Mouse (Mus musculus): ENCODE measurements around the gene Mycbp2. TPM values are rescaled to one million over a fixed set of nuclear protein-coding genes. Genes with fewer than 3 reads are reported as not detected.
A peak's percentile ranks its signal among the peaks of the same experiment; 100 is the strongest.

Gene Mycbp2
- total and polyA plus RNA-seq, 2 experiments from 2014 or later: 49.3 to 113 TPM

GRCm38 (mm10) chr14:103088624-103089023 lies 258.0 kb downstream of the Mycbp2 start:
- peaks cover 58% of the 10 kb centered on the region for H3K36me3 ChIP-seq (ENCODE audit: insufficient read depth)
- no peak for ATAC-seq
- WGBS: 66% methylated on average over 6 of the region's 6 CpGs

GRCm38 (mm10) chr14:103087846-103088245 lies 258.8 kb downstream of the Mycbp2 start:
- ATAC-seq (no peak), DNase-seq (no peak)
- no peak overlapping the region for H3K4me2 ChIP-seq (ENCODE audit: low read depth)
- no peaks in the 10 kb centered on the region for H3K27me3 ChIP-seq (ENCODE audit: insufficient read depth, low read length)
- no peak overlapping the region for H3K27ac ChIP-seq (ENCODE audit: low read depth, low read length)
- H3K9me3 ChIP-seq (ENCODE audit: low read length): no peaks in the 10 kb centered on the region
- no peak for TF ChIP-seq CTCF (IDR thresholded peaks at IDR 0.05; ENCODE audit: low read depth)
- 93% methylated on average over 5 of the region's 5 CpGs for WGBS
- no peaks in the 10 kb centered on the region for H3K4me1 ChIP-seq (ENCODE audit: insufficient read depth)
- H3K4me3 ChIP-seq (ENCODE audit: low read depth, low read length): no peak overlapping the region
- peaks cover 59% of the 10 kb centered on the region for H3K36me3 ChIP-seq (ENCODE audit: insufficient read depth)
- no peak overlapping the region for H3K9ac ChIP-seq

More at GRCm38 (mm10) chr14:103088624-103089023, 258.0 kb downstream of the Mycbp2 start:
- Histone ChIP-seq H3K4me3 (ENCODE audit: low read depth, low read length) (no peak overlapping the region), H3K9me3 (ENCODE audit: low read length) (no peaks in the 10 kb centered on the region), H3K27me3 (ENCODE audit: insufficient read depth, low read length) (no peaks in the 10 kb centered on the region), H3K27ac (ENCODE audit: low read depth, low read length) (no peak overlapping the region), H3K4me2 (ENCODE audit: low read depth) (no peak overlapping the region), H3K4me1 (ENCODE audit: insufficient read depth) (no peaks in the 10 kb centered on the region), H3K9ac (no peak overlapping the region)
- peak; percentile 51 for DNase-seq
- peak; percentile 75 for TF ChIP-seq CTCF (IDR thresholded peaks at IDR 0.05; ENCODE audit: low read depth)

DNA sequence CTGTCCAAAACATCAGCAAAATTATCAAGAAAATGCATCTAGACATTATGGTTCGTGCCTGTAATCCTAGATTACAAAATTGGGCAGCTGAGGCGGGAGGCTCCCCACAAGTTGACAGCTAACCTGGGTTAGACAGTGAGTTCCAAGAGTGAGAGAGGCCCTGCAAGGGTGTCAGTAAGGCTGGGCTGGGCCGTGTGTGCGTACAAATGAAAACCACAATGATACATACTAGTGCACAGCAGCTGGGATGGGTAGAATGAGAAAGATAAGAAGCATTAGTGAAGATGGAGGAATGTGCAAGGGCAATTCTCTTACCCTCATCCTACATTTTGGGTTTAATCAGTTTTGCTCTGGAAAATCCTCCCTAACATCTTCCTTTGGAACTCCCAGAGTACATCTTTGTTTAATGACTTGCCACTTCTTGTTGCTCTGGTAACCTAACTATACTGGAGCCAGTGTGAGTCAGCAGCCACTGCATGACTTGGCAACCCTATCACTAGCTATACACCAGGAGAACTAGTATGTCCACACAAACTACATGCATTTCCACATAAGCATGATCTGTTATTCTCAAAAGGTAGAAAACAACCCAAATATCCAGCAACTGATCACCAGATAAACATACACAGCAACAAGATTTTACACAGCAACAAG lies 259.8 kb downstream of the Mycbp2 start:
- TF ChIP-seq CTCF (IDR thresholded peaks at IDR 0.05; ENCODE audit: low read depth): no peak

GRCm38 (mm10) chr14:103085840-103086533 lies 260.6 kb downstream of the Mycbp2 start:
- H3K9ac ChIP-seq: no peak overlapping the region
- H3K27me3 ChIP-seq (ENCODE audit: insufficient read depth, low read length): no peaks in the 10 kb centered on the region
- no peak for ATAC-seq
- no peak for DNase-seq
- no peak overlapping the region for H3K4me2 ChIP-seq (ENCODE audit: low read depth)
- H3K9me3 ChIP-seq (ENCODE audit: low read length): no peaks in the 10 kb centered on the region
- H3K4me3 ChIP-seq (ENCODE audit: low read depth, low read length): no peak overlapping the region
- peaks cover 53% of the 10 kb centered on the region for H3K36me3 ChIP-seq (ENCODE audit: insufficient read depth)
- H3K27ac ChIP-seq (ENCODE audit: low read depth, low read length): no peak overlapping the region
- no peak for TF ChIP-seq CTCF (IDR thresholded peaks at IDR 0.05; ENCODE audit: low read depth)
- no peaks in the 10 kb centered on the region for H3K4me1 ChIP-seq (ENCODE audit: insufficient read depth)
- 74% methylated on average over 1 of the region's 1 CpGs for WGBS

More for the DNA sequence above, 259.8 kb downstream of the Mycbp2 start:
- H3K27me3 ChIP-seq (ENCODE audit: insufficient read depth, low read length): no peaks in the 10 kb centered on the region
- H3K9ac ChIP-seq: no peak overlapping the region
- WGBS: 93% methylated on average over 4 of the region's 4 CpGs
- H3K36me3 ChIP-seq (ENCODE audit: insufficient read depth): peaks cover 60% of the 10 kb centered on the region
- no peak overlapping the region for H3K27ac ChIP-seq (ENCODE audit: low read depth, low read length)
- DNase-seq (no peak), ATAC-seq (no peak)
- no peaks in the 10 kb centered on the region for H3K4me1 ChIP-seq (ENCODE audit: insufficient read depth)
- H3K4me2 ChIP-seq (ENCODE audit: low read depth): no peak overlapping the region
- H3K9me3 ChIP-seq (ENCODE audit: low read length): no peaks in the 10 kb centered on the region
- no peak overlapping the region for H3K4me3 ChIP-seq (ENCODE audit: low read depth, low read length)

- Histone ChIP-seq H3K4me3 (ENCODE audit: low read depth, low read length) (no peak overlapping the region), H3K27me3 (ENCODE audit: insufficient read depth, low read length) (no peaks in the 10 kb centered on the region), H3K27ac (ENCODE audit: low read depth, low read length) (no peak overlapping the region), H3K9me3 (ENCODE audit: low read length) (no peaks in the 10 kb centered on the region), H3K36me3 (ENCODE audit: insufficient read depth) (peaks cover 14% of the 10 kb centered on the region; the same call in 1 of the 2 replicates), H3K4me1 (ENCODE audit: insufficient read depth) (no peaks in the 10 kb centered on the region), H3K4me2 (ENCODE audit: low read depth) (no peak overlapping the region), H3K9ac (no peak overlapping the region)
- WGBS: 76% methylated on average over 9 of the region's 9 CpGs
- TF ChIP-seq CTCF (IDR thresholded peaks at IDR 0.05; ENCODE audit: low read depth): no peak
- ATAC-seq: peak; percentile 55
- DNase-seq: no peak
These were observed 267.2 kb downstream of the Mycbp2 start for GRCm38 (mm10) chr14:103079209-103079977.

- ATAC-seq: no peak
- TF ChIP-seq CTCF (IDR thresholded peaks at IDR 0.05; ENCODE audit: low read depth): no peak
- WGBS: 88% methylated on average over 16 of the region's 16 CpGs
These were observed 268.4 kb downstream of the Mycbp2 start for GRCm38 (mm10) chr14:103078006-103078912.

More at GRCm38 (mm10) chr14:103078006-103078912, 268.4 kb downstream of the Mycbp2 start:
- no peak for DNase-seq
- H3K36me3 ChIP-seq (ENCODE audit: insufficient read depth): peaks cover 10% of the 10 kb centered on the region
- no peaks in the 10 kb centered on the region for H3K27me3 ChIP-seq (ENCODE audit: insufficient read depth, low read length)
- no peak overlapping the region for H3K9ac ChIP-seq
- no peak overlapping the region for H3K4me2 ChIP-seq (ENCODE audit: low read depth)
- H3K27ac ChIP-seq (ENCODE audit: low read depth, low read length): no peak overlapping the region
- H3K4me1 ChIP-seq (ENCODE audit: insufficient read depth): no peaks in the 10 kb centered on the region
- no peak overlapping the region for H3K4me3 ChIP-seq (ENCODE audit: low read depth, low read length)
- no peaks in the 10 kb centered on the region for H3K9me3 ChIP-seq (ENCODE audit: low read length)
